Mouse (Mus musculus): Measurements from ENCODE around the gene Hoxd12. TPM values are rescaled to one million over a fixed set of nuclear protein-coding genes. Genes with fewer than 3 reads are reported as not detected.
A peak's percentile ranks its signal among the peaks of the same experiment; 100 is the strongest.

The Hoxd12 gene
- total RNA-seq, 2 experiments from 2014 or later: not detected

- no peak for DNase-seq
These were observed 7.0 kb downstream of the Hoxd12 start for GRCm38 (mm10) chr2:74681594-74682531.

DNA sequence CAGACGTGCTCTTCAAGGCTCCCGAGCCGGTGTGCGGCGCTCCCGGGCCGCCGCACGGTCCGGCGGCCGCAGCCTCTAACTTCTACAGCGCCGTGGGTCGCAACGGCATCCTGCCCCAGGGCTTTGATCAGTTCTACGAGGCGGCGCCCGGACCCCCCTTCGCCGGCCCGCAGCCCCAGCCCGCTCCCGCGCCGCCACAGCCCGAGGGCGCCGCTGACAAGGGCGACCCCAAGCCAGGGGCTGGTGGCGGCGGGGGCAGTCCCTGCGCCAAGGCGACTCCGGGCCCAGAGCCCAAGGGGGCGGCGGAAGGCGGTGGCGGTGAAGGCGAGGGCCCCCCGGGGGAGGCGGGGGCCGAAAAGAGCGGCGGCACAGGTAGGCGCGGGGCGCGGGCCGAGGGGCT, 8.0 kb downstream of the Hoxd12 start:
- no peak for DNase-seq

DNA sequence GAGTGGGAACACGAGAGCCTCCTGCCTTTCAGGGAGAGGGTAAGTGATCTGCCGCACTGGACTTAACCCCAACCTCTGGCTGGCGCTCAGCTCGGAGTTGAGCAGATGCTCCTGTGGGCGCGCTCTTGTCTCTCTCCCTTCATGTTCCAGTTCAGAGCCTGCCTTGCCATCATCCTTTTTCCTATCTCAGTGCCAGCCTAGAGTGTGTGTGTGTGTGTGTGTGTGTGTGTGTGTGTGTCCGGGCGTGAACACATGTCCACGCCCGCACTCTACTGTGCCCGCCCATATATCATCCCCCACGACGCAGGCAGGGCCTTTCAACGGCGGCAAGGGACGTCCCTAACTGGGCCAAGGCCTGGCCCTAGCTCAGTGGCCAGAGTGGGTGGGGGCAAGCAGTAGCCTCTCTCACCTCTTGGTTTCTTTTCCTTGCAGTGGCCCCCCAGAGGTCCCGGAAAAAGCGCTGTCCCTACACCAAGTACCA, 8.7 kb downstream of the Hoxd12 start:
- no peak for DNase-seq

DNA sequence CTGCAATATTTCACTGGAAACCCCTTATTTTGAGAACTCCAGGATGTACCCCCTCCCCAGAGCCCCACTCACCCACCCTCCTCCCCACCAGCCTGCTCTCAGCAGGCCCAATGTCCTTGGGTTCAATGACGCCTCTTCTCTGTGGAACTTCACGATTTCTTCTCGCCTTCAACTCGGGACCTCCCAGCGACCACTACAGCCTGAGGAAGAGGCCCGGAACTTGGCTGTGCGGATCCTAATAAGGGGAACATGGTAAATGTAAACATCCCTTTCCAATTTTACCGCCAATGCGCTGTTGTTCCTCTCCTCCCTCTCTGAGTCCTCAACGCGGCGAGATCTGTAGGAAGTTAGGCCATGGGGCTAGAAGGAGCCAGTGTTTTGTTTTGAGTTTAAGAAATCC, 9.3 kb downstream of the Hoxd12 start:
- DNase-seq: no peak

- no peak for DNase-seq
These were observed 10.3 kb downstream of the Hoxd12 start for GRCm38 (mm10) chr2:74685059-74685603.

- peak; percentile 52 to 74 for DNase-seq
These were observed 11.6 kb downstream of the Hoxd12 start for GRCm38 (mm10) chr2:74686301-74686987.

- DNase-seq: no peak
These were observed 12.3 kb downstream of the Hoxd12 start for GRCm38 (mm10) chr2:74686988-74687697.

DNA sequence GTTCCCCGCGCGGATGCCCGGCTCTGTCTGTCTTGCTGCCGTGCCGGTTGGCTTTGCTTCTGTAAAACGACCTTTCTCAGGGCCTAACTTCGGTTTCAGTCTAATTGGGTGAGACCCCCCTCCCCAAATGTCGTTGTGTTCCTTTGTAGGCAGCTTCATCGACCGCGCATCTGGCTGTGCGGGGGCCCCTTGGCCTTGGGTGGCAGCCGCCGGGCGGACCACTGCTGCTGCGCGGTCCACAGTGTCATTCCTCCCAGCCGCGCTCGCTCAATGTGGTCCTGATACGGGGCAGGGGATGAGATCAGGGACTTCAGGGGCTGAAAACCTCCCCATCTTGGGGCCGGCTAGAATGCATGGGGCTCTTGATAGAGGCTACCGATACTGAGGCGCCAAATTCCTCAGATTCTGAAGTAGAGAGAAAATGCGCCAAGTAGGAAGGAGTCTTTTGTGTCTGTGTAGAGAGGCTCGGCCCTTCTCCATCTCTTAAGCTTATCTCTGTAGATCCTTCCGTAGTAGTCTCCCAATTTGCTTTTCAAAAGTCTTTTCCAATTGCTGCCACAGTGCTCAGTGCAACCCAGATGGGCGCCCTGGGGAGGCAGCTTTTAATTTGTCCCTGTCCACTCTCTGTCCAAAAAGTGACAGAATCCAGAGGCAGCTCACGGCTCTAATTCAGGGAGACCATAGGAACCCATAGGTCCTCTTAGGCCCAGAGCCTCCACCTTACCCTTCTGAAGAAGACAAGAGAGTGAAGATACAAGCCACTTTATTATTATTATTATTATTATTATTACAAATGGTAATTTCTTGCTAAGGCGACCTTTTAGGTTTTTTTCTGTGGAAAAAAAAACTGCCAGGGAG, 13.1 kb downstream of the Hoxd12 start:
- DNase-seq: no peak

DNA sequence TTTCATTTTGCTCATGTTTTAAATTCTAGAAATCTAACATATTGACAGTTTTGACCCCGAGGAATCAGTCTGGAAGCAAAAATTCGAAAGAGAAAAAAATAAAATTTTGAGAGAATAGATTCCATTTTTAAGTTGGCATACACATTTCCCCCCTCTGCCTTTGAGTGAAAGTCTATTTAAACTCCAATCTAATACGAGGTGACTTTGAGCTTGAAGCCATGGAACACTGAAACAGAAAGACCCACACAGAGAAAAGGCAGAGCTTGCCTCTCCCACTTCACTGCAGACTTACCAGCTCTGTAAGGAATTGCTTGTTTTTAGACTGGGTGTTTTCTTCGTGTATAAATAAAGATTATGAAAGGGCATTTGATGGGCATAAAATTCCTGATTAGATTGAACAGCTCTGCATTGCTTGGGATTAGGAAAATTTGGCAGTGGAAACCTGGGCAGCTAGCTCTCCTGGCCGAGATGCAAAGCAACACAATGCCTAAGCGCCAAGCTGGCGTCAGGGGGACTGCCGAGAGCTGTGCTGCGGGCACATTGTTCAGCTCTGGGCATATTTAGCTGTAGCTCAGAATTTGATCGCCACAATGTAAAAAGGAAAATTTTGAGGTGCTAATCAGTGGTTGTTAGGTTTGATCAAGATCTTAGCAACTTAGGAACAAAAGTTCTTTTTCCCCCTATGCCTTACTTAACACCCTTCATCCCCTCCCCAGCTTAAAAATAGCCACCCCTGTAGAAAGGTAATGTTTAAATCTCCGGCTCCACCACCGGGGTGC, 14.2 kb downstream of the Hoxd12 start:
- DNase-seq: no peak

- no peak for DNase-seq
These were observed 14.9 kb downstream of the Hoxd12 start for GRCm38 (mm10) chr2:74689574-74690337.

- DNase-seq: no peak
These were observed 15.5 kb downstream of the Hoxd12 start for GRCm38 (mm10) chr2:74690338-74690716.

DNA sequence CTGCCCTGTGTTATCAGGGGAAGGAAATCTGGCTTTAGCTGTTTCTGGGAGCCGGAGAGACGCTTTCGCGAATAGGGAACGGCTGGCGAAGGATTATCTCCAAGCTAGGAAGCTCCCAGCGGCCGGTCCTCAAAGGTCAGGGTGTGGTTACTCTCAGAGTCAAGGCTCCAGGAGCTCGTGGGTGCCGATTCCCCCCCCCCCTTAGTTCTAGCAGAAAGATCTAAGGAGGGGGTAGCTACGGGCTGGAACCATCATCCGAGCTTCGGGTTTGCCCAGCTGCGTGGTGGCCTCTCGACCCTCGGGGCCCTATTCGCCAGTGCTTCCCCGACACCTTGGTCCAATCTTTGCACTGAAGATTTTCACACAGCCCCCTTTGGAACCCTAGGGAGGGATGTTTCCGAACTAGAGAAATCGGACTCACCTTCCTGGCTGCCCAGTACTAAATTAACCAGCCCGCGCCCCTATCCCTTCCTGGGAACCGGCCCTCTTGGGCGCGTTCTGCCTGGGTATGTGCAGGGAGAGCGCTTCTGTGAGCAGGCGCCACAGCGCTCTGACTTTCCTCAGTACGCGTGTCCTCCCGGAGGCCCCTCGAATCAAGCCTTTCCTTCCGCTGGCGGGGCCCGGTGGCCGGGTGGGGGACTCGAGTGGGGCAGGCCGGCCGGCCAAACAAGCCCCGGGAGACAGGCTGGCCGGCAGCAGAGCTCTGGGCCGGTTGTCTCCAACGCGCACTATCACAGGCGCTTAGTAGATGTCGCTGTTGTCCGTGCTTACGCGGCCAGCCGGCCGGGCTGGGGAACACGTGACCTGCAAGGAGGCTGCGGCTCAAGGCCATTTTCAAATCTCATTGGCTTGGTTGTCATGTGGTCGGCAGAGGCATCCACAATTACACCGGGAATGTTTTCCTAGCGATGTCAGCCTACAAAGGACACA, 16.5 kb downstream of the Hoxd12 start, which contains the start of gene Hoxd10:
Hoxd10 (plus strand) TSS at position 903 of the 930 bp plus-strand sequence.
- DNase-seq: peak in 1 of 2 experiments; percentile 50

DNA sequence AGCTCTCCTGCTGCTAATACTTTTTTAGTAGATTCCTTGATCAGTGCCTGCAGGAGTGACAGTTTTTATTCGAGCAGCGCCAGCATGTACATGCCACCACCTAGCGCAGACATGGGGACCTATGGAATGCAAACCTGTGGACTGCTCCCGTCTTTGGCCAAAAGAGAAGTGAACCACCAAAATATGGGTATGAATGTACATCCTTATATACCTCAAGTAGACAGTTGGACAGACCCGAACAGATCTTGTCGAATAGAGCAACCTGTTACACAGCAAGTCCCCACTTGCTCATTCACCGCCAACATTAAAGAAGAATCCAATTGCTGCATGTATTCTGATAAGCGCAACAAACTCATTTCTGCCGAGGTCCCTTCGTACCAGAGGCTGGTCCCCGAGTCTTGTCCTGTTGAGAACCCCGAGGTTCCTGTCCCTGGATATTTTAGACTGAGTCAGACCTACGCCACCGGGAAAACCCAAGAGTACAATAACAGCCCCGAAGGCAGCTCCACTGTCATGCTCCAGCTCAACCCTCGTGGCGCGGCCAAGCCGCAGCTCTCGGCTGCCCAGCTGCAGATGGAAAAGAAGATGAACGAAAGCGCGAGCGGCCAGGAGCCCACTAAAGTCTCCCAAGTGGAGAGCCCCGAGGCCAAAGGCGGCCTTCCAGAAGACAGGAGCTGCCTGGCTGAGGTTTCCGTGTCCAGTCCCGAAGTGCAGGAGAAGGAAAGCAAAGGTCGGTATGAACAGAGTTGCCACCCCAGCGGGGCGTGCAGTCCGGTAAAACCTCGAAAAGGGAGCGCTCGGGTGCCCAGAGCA, 17.4 kb downstream of the Hoxd12 start:
- no peak for DNase-seq

- no peak for DNase-seq
These were observed 18.1 kb downstream of the Hoxd12 start for GRCm38 (mm10) chr2:74692808-74693431.

- DNase-seq: no peak
These were observed 18.6 kb downstream of the Hoxd12 start for GRCm38 (mm10) chr2:74693432-74693827.

DNA sequence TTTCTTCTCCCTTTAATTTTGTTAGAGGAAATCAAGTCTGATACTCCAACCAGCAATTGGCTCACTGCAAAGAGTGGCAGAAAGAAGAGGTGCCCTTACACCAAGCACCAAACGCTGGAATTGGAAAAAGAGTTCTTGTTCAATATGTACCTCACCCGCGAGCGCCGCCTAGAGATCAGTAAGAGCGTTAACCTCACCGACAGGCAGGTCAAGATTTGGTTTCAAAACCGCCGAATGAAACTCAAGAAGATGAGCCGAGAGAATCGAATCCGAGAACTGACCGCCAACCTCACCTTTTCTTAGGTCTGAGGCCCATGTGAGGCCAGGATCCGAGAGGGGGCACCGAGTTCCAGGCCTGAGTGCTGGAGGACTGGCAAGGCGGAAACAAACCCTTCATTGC, 19.3 kb downstream of the Hoxd12 start:
- no peak for DNase-seq

GRCm38 (mm10) chr2:74695383-74695782, 20.6 kb downstream of the Hoxd12 start:
- no peak for DNase-seq

Measured in heart, adult 18-20 months (tissue).